Mouse (Mus musculus): Measurements from ENCODE around the gene Tpi1. TPM values are rescaled to one million over a fixed set of nuclear protein-coding genes. Genes with fewer than 3 reads are reported as not detected.
"Not testable (repeated sequence)": the region's sequence is repeated elsewhere in the genome, so short reads cannot be mapped to it uniquely, and the experiment has no call there.

Gene Tpi1
- total RNA-seq, 2 experiments from 2014 or later = 2,224 to 2,391 TPM

DNA sequence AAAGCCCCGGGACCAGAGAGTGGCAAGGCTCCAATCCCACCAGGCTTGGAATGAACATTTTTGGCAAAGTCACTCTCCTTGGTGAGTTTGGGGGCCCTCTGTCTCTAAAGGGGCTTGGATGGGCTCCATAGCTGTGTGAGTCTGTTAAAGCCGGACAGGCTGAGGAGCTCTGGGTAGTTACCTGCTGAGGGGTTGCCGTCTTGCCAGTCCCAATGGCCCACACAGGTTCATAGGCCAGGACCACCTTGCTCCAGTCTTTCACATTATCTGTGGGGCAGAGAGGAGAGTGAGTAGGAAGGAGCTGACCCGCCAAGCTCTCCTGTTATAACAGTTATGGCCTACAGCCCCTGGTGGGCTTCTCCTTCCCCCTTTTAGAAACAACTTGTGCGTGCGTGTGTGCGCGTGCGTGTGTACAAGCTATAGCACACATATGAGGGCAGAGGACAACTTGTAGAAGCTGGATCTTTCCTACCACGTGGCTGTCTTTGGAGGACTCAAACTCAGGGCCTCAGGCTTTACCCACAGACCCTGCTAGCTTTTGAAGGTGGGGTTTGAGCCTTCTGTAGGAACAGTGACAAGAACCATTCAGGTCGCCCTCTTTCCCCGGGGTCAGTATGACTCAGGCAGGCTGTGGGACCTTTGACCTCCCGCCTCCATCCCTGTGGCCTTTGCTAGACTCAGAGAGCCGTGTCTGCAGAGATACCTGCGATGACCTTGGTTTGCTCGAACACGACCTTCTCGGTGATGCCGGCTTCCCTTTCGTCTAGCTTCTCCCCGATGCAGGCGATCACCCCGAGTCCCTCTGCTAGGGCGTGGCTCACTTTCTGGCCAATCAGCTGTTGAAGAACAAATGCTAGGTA lies 2.2 kb downstream of the Tpi1 start:
- peak overlapping the region; percentile 90 for H3K4me3 ChIP-seq
- peak overlapping the region; percentile 99 for H3K27ac ChIP-seq
- intact Hi-C loops (cut with DNase I) = no loop called here
- TF ChIP-seq CTCF (IDR thresholded peaks at IDR 0.05) = no peak
- peak; percentile 50 for DNase-seq

DNA sequence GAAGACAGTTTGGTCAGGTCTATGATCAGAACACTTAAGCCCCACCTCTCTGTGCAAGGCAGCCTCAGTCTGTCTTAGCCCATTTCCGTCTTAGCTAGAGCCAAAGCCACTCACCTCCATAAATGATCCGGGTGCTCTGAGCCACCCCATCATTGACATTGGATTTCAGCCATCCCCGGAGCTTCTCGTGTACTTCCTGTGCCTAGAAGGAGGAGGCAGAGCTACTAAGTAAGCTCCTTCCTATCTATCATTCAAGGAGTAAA lies 2.8 kb downstream of the Tpi1 start:
- intact Hi-C loops (cut with DNase I) = no loop called here
- no peak for TF ChIP-seq CTCF (IDR thresholded peaks at IDR 0.05)
- DNase-seq = no peak
- Histone ChIP-seq H3K27ac (peak overlapping the region; percentile 99), H3K4me3 (peak overlapping the region; percentile 90)

DNA sequence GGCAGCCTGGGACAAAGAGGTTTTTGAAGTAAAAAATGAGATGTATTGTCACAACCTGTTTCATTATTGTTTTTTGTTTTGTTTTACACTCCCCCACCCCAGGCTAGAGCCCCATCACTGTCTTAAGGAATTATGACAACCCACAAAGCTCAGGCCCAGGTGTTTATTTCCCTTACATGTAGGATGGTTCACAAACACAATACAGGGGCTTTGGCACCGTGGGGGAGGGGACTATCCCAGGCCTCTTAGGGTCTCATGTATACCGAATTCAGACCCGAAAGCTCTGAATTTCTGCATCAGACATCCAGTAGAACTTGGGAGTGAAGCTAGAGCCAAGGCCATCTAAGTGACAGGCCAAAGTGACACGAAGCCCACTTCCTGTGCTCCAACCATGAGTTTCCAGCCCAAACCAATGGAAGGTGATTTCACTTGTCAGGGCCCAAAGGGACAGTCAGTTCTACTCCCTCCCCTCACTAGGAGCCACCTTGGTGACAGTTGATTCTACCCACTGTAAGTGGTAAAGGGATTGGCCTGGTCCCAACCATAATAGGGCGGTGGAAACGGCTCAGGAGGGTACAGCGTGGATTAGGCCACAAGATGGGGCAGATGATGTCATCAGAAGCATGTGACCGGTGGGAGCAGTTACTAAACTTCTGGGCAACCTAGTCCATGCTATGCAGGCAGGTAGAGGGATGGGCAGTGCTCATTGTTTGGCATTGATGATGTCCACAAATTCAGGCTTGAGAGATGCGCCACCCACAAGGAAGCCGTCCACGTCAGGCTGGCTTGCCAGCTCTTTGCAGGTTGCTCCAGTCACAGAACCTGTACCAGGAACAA lies 3.3 kb downstream of the Tpi1 start:
- H3K4me3 ChIP-seq = peak overlapping the region; percentile 90
- intact Hi-C loops (cut with DNase I) = not testable (repeated sequence)
- H3K27ac ChIP-seq = peak overlapping the region; percentile 99

DNA sequence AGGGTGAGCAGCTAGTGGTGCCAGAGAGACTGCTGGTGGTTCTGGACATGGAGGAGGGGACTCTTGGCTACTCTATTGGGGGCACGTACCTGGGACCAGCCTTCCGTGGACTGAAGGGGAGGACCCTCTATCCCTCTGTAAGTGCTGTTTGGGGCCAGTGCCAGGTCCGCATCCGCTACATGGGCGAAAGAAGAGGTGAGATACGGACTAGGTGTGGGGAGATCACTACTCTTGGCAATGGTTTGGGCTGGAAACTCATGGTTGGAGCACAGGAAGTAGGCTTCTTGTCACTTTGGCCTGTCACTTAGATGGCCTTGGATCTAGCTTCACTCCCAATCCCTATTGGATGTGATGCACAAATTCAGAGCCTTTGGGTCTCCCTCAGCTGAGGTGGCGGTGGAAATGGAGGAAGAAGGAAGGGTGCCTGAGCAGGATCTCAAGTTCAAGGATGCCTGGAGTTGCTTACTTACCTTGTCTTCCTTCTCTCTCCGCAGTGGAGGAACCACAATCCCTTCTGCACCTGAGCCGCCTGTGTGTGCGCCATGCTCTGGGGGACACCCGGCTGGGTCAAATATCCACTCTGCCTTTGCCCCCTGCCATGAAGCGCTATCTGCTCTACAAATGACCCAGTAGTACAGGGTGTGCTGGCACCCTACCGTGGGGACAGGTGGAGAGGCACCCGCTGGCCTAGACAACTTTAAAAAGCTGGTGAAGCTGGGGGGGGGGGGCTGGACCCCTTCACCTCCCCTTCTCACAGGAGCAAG lies 4.1 kb downstream of the Tpi1 start:
- TF ChIP-seq CTCF (IDR thresholded peaks at IDR 0.05) = no peak
- H3K4me3 ChIP-seq = peak overlapping the region; percentile 90
- intact Hi-C loops (cut with DNase I) = loop anchor here (5.0 kb wide), 1 partner anchor 53 kb away; the partner anchor contains the start of genes Atn1 and Gm45234
- peak; percentile 54 for DNase-seq
- peak overlapping the region; percentile 99 for H3K27ac ChIP-seq

More for the DNA sequence above, 3.3 kb downstream of the Tpi1 start:
- not testable (repeated sequence) for DNase-seq

DNA sequence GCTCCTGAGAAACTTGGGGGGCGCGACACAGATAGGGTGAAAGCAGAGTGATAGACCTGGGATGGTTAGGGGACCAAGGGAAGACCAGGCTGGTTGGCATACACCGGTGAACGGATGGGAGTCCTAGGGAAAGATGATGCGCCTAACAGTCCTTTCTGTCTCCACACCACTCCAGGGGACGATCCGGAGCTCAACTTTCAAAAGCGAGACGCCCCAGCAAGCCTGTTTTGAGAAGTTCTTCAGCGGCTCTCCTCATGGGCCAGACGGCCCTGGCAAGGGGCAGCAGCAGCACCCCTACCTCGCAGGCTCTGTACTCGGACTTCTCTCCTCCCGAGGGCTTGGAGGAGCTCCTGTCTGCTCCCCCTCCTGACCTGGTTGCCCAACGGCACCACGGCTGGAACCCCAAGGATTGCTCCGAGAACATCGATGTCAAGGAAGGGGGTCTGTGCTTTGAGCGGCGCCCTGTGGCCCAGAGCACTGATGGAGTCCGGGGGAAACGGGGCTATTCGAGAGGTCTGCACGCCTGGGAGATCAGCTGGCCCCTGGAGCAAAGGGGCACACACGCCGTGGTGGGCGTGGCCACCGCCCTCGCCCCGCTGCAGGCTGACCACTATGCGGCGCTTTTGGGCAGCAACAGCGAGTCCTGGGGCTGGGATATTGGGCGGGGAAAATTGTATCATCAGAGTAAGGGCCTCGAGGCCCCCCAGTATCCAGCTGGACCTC lies 4.9 kb downstream of the Tpi1 start:
- peak; percentile 91 for DNase-seq
- TF ChIP-seq CTCF (IDR thresholded peaks at IDR 0.05) = peak; percentile 86
- Histone ChIP-seq H3K27ac (peak overlapping the region; percentile 99), H3K4me3 (peak overlapping the region; percentile 90)
- intact Hi-C loops (cut with DNase I) = loop anchor here (5.0 kb wide), 1 partner anchor 52 kb away; the partner anchor contains the start of genes Atn1 and Gm45234

DNA sequence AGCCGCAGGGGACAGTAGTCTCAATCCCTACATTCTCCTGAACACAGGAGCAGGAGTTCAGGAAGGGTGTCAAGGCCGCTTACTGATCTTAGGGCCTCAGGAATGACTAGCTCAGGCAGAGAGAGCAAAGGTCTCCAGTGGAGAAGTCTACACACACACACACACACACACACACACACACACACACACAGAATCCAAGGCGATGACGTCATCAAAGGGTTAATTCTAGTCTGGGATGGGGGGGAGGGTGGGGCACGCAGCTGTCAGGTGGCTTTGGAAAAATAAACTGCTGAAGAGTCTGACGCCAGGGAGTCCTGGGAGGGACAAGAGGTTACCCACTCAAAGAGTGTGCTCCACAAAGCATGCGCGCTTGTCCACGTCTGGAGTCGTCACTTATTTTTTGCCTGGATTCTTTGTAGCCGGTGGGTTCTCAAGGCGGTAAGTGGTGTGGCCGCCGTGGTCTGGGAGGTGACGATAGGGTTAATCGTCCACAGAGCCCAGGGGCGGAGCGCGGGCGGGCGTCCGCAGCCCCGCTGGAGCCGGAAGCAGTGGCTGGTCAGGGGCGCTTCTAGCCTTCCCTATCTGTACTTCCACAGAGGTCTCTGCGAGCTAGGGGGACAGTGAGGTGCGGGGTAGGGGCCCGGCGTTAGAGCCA lies 5.6 kb downstream of the Tpi1 start, which contains the start of gene Spsb2:
Gene Spsb2, plus strand, starts transcription at position 304 of the 655 bp plus-strand sequence.
- Histone ChIP-seq H3K27ac (peak within 1 kb of the TSS; percentile 99), H3K4me3 (peak within 1 kb of the TSS; percentile 90)
- peak; percentile 87 for DNase-seq
- intact Hi-C loops (cut with DNase I) = loop anchor here (5.0 kb wide), 1 partner anchor 51 kb away; the partner anchor contains the start of genes Atn1 and Gm45234
- TF ChIP-seq CTCF (IDR thresholded peaks at IDR 0.05) = no peak

DNA sequence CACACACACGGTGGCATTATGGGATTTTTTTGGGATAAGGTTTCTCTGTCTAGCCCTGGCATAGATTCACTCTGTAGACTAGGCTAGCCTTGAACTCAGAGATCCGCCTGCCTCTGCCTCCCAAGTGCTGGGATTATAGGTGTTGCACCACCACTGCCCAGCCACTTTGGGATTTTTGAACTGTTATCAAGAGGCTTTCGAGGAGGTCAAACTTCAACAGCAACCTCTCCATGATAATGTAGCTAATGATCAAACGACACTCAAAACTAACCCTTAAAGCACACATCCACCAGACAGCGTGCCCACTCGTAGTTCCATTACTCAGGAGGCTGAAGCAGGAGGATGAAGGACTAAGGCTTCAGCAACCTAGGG lies 6.1 kb downstream of the Tpi1 start:
- TF ChIP-seq CTCF (IDR thresholded peaks at IDR 0.05) = no peak
- Histone ChIP-seq H3K27ac (peak overlapping the region; percentile 99), H3K4me3 (peak overlapping the region; percentile 90)
- intact Hi-C loops (cut with DNase I) = loop anchor here (5.0 kb wide), 1 partner anchor 51 kb away; the partner anchor contains the start of genes Atn1 and Gm45234
- no peak for DNase-seq

DNA sequence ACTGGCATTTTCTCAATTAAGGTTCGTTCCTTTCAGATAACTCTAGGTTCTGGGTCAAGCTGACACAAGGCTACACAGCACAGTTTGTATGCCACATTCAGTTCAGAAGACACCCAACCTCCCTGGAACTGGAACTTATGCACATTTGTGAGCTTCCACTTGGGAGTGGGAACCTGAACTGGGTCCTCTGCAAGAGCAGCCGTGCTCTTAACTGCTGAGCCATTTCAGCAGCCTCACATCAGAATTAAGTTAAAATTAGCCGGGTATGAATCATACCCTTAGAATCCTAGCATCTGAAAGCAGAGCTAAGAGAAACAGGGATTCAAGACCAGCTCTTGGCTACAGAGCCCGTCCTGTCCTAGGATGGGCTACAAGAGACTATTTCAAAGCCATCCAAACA lies 6.7 kb downstream of the Tpi1 start:
- DNase-seq = no peak
- no peak for TF ChIP-seq CTCF (IDR thresholded peaks at IDR 0.05)
- Histone ChIP-seq H3K4me3 (no peak overlapping the region), H3K27ac (peak overlapping the region; percentile 99)
- intact Hi-C loops (cut with DNase I) = loop anchor here (5.0 kb wide), 1 partner anchor 50 kb away; the partner anchor contains the start of genes Atn1 and Gm45234

DNA sequence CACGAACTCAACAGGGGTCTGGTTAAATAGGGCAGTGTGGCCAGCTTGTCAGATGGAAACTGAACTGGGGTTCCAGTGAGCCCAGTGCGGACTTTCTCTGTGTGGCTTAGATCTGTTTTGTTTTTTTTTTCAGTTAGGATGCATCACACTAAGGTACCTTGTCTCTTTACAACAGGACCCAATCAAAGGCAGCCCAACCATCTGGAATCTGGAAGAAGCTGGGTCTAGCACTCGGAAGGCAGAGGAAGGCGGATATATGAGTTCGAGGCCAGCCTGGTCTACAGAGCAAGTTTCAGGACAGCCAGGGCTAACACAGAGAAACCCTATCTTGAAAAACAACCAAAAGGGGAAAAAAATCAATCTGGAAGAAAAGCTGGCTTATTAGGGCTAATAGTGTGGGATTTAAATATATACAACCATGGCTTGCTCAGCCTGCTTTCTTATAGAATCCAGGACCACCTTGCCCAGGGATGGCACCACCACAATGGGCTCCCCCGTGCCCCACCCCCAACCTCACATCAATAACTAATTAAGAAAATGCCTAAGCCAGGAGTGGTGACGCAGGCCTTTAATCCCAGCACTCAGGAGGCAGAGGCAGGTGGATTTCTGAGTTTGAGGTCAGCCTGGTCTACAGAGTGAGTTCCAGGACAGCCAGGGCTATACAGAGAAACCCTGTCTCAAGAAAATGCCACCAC lies 7.5 kb downstream of the Tpi1 start:
- Histone ChIP-seq H3K27ac (peak overlapping the region; percentile 99), H3K4me3 (peak overlapping the region; percentile 74)
- no peak for TF ChIP-seq CTCF (IDR thresholded peaks at IDR 0.05)
- no peak for DNase-seq
- intact Hi-C loops (cut with DNase I) = loop anchor here (5.0 kb wide), 1 partner anchor 49 kb away; the partner anchor contains the start of genes Atn1 and Gm45234
